Mouse (Mus musculus) G1E-ER4 (cell line): ENCODE results near the gene Smpdl3b. TPM values are rescaled to one million over a fixed set of nuclear protein-coding genes. Genes with fewer than 3 reads are reported as not detected.

ENCODE experiments used
- GATA1 ChIP-seq: IDR thresholded peaks from one replicate; pipeline ENCODE4 v1.8.0; 2012; ENCODE audit warnings: low read length, inconsistent platforms
- polyA plus RNA-seq: library from polyadenylated mRNA; stranded (reverse); fragments of >175 nt; gene quantifications from 2 replicates; pipeline ENCODE4 v1.2.3, GENCODE M21; 2012

The Smpdl3b gene
- 0.08 TPM in 2 replicates for polyA plus RNA-seq

- TF ChIP-seq GATA1, result no peak
Observed at GRCm38 (mm10) chr4:132756974-132757373, at the start of gene Smpdl3b. Gene Smpdl3b, minus strand, starts transcription at chr4:132757252.

- TF ChIP-seq GATA1, result no peak
Observed at GRCm38 (mm10) chr4:132806620-132807191, 49.7 kb upstream of the Smpdl3b start.

GRCm38 (mm10) chr4:132805599-132806197, 48.6 kb upstream of the Smpdl3b start:
- TF ChIP-seq GATA1, result no peak

GRCm38 (mm10) chr4:132805146-132805545, 48.1 kb upstream of the Smpdl3b start:
- TF ChIP-seq GATA1, result no peak

- no peak for TF ChIP-seq GATA1
Observed at GRCm38 (mm10) chr4:132804331-132804730, 47.3 kb upstream of the Smpdl3b start.

GRCm38 (mm10) chr4:132803876-132804275, 46.8 kb upstream of the Smpdl3b start:
- no peak for TF ChIP-seq GATA1

- no peak for TF ChIP-seq GATA1
Observed at GRCm38 (mm10) chr4:132803212-132803611, 46.2 kb upstream of the Smpdl3b start.

- TF ChIP-seq GATA1, result no peak
Observed at GRCm38 (mm10) chr4:132802171-132802637, 45.2 kb upstream of the Smpdl3b start.

- TF ChIP-seq GATA1, result no peak
Observed at GRCm38 (mm10) chr4:132801176-132802077, 44.4 kb upstream of the Smpdl3b start.

GRCm38 (mm10) chr4:132799845-132800244, 42.8 kb upstream of the Smpdl3b start:
- TF ChIP-seq GATA1, result no peak

- TF ChIP-seq GATA1, result no peak
Observed at GRCm38 (mm10) chr4:132798028-132798427, 41.0 kb upstream of the Smpdl3b start.

GRCm38 (mm10) chr4:132797461-132797860, 40.4 kb upstream of the Smpdl3b start:
- TF ChIP-seq GATA1, result no peak

GRCm38 (mm10) chr4:132796196-132796886, 39.3 kb upstream of the Smpdl3b start, which contains the start of gene Themis2:
Gene Themis2, minus strand, starts transcription at chr4:132796387.
- TF ChIP-seq GATA1, result no peak

- TF ChIP-seq GATA1, result no peak
Observed at GRCm38 (mm10) chr4:132795171-132795570, 38.1 kb upstream of the Smpdl3b start.

- no peak for TF ChIP-seq GATA1
Observed at GRCm38 (mm10) chr4:132794760-132795159, 37.7 kb upstream of the Smpdl3b start.
